Mouse (Mus musculus) cerebellum, adult 2 months (tissue): ENCODE results near the gene Grik5.

ENCODE experiments used
- CTCF ChIP-seq: fragments of 200-500 bp; IDR thresholded peaks from 2 replicates; pipeline ENCODE4 v1.5.1; 2011; ENCODE audit warnings: low read depth, mild to moderate bottlenecking, control low read depth, low read length, moderate library complexity, borderline replicate concordance; ENCODE audit not compliant: insufficient read depth
- POLR2A ChIP-seq: fragments of 200-500 bp; IDR thresholded peaks from 2 replicates; pipeline ENCODE4 v1.6.1; 2011; ENCODE audit warnings: low read length, control low read depth, borderline replicate concordance; ENCODE audit not compliant: insufficient read depth

DNA sequence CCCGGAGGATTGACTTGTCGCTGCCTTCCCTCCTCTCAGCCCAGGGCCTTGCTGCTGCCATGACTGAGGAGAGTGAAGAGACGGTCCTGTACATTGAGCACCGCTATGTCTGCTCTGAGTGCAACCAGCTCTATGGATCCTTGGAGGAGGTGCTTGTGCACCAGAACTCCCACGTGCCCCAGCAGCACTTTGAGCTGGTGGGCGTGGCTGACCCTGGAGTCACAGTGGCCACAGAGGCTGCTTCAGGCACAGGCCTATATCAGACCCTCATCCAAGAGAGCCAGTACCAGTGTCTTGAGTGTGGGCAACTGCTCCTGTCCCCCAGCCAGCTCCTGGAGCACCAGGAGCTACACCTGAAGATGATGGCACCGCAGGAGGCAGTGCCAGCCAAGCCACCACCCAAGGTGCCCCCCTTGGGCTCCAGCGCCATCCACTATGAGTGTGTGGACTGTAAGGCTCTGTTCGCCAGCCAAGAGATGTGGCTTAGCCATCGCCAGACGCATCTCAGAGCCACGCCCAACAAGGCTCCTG lies 7.4 kb upstream of the Grik5 start:
- TF ChIP-seq CTCF (no peak), POLR2A (no peak)
